Mouse (Mus musculus) mouse trophoblast stem cell (cell line): ENCODE results near the gene Kmt5c.

ENCODE experiments used
- in situ Hi-C, 2 experiments: fragments of 300-500 bp; cut with MseI, MboI; formaldehyde crosslinking; loops; 2 replicates in 1 of 2; 3 replicates in 1 of 2; pipeline ENCODE4 v1.15.1; 2025

The Kmt5c gene

GRCm38 (mm10) chr7:4739544-4740275 lies at the start of gene Kmt5c:
Gene Kmt5c (plus strand): TSS chr7:4740115.
- in situ Hi-C loops: no loop called here

GRCm38 (mm10) chr7:4690387-4690786 lies 49.5 kb upstream of the Kmt5c start, which contains the start of gene Brsk1:
Gene Brsk1 (plus strand): TSS chr7:4690604.
- in situ Hi-C loops: no loop called here

DNA sequence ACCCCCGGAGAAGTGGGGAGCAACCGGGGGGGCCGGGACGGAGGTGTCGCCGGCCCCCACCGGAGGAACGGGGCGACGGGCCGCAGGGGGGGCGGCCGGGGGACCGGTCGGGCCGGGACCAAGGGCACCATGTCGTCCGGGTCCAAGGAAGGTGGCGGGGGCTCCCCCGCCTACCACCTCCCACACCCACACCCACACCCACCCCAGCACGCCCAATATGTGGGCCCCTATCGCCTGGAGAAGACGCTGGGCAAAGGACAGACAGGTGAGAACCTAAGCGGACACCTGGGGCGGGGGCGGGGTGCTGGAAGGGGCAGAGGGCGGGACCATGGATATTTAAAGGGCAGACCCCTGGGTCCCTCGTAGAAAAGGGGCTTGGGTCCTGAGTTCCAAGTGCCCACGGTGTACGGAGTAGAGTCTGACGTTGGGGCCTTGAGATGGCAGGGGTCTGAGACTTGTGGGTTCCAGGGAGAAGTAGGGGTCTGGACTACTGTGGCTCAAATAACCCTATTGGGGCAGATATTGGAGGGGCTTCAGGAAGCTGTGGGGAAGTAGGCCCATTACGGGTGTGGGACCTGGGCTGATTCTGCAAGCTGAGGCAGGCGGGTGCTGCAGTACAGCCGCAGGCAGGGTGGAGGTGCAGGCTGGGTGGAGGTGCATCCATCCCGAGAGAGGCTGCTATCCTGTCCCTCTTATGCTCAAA lies 48.8 kb upstream of the Kmt5c start:
- in situ Hi-C loops: no loop called here

- in situ Hi-C loops: no loop called here
Observed at GRCm38 (mm10) chr7:4693004-4693403, 46.9 kb upstream of the Kmt5c start.

GRCm38 (mm10) chr7:4702334-4702733 lies 37.6 kb upstream of the Kmt5c start:
- in situ Hi-C loops: no loop called here

- in situ Hi-C loops: no loop called here
Observed at GRCm38 (mm10) chr7:4703195-4703594, 36.7 kb upstream of the Kmt5c start.

DNA sequence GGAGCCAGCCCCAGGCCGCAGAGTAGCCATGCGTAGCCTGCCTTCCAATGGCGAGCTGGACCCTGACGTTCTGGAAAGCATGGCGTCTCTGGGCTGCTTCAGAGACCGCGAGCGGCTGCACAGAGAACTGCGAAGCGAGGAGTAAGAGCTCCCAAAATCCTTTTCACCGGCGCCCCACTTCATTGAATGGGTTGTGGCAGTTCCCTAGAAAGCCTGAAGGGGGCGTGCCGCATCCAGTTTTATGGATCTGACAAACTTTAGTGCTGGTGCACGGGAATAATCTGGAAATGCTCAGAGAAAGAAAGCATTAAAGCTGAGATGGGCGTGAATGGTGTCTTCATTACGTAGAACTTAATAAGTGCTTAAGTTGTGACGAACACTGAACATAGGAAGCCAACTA lies 34.8 kb upstream of the Kmt5c start:
- in situ Hi-C loops: no loop called here

DNA sequence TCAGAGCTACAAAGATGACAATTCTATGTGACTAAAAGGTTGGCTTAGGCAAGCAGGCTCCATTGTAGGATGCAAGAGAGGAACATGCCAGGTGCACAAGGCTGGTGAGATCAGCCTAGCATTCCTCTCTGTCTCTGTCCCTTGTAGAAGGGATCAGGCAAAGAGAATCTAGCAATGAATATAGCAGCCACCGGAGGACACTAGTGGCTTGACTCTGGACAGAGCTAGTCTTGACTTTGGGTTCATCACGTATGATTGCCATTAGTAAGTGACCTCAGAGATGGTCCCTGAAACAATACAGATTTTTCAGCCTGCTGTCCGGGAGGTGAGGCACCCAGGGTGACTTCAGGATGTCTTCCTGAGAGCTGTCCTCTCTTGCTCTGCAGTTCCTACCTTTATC lies 27.3 kb upstream of the Kmt5c start:
- in situ Hi-C loops: no loop called here

- in situ Hi-C loops: no loop called here
Observed at GRCm38 (mm10) chr7:4716955-4717354, 23.0 kb upstream of the Kmt5c start.

GRCm38 (mm10) chr7:4719276-4719675 lies 20.6 kb upstream of the Kmt5c start:
- in situ Hi-C loops: no loop called here

GRCm38 (mm10) chr7:4723508-4723907 lies 16.4 kb upstream of the Kmt5c start:
- in situ Hi-C loops: no loop called here

DNA sequence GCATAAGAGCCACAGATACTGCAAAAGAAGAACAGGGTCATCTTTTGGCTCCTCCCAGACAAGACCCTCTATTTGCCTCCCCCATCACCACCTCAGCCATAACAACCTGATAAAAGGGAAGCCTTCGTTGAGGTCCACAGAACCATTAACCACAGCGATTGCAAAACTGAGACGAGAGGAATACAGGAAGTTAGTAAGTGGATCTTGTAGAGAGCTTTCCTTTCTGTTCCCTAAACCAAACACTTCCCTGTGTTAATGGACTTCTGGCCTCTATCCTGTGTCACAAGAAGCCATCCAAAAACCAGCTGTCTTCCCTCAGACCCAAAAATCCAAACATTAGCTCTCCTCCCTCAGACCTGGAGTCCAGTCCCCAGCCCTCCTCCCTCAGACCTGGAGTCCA lies 15.6 kb upstream of the Kmt5c start:
- in situ Hi-C loops: no loop called here

- in situ Hi-C loops: no loop called here
Observed at GRCm38 (mm10) chr7:4725169-4725568, 14.7 kb upstream of the Kmt5c start, which contains the start of gene Tmem150b. Gene Tmem150b (minus strand): TSS chr7:4725249.

GRCm38 (mm10) chr7:4731090-4731489 lies 8.8 kb upstream of the Kmt5c start:
- in situ Hi-C loops: no loop called here

GRCm38 (mm10) chr7:4732968-4733392 lies 6.9 kb upstream of the Kmt5c start:
- in situ Hi-C loops: no loop called here

DNA sequence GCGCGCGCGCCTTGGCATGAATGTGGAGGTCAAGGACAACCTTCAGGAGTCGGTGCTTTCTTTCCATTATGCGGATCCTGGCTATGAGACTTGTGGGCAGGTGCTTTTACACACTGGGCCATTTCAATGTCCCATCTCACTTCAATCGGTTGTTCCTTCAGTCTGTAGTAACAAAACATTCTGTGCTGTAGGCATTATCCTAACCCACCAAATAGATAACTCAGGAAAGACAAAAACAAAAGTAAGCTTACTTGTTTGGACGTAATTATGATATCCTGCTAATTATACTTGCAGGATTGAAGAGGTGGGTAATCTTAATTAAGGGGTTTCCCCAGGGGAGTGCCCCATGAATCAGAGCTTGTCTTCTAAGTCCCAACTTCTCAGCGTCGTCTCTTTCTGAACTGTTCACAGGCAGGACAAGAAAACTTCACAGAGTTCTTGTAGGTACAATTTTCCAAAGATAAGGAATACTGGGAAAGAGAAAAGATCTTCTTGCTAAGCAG lies 823 bp upstream of the Kmt5c start:
- in situ Hi-C loops: no loop called here

DNA sequence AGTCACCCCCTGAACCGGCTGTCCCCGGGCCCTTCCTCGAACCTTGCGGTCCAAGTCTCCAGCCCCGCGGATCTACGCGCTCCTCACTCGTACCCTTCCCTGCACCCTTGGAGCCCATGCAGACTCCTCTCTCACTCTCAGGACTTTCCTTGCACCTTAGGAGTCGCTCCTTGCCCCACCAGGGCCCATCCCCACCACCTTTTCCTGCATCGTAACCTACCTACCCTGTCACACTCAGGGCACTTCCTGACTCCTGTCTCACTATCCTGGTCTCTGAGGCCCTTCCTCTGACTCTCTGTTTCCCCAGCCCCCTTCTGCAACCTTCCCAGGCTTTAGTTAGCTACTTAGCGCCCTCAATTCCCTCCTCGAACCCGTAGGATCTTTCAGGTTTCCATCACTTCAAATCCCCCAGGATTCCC lies 403 bp downstream of the Kmt5c start:
- in situ Hi-C loops: no loop called here

DNA sequence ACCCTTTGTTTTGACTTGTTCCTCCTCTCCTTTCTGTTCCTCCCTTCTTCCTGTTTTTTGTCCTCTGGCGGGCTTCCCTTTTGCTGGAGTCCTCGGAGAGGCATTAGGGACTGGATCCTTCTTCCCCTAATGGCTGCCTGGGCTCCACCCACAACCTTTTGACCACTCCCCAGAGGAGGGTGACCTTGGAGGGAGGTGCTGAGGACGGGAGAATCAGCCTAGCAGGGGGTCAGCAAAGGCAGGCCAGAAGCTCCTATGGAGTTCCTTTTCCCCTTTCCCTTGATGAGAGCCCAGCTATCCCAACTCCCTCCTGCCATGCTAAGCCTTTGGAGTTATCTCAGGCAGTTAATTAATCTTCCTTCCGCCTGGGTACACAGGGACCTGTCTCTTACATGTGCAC lies 1.2 kb downstream of the Kmt5c start:
- in situ Hi-C loops: no loop called here

DNA sequence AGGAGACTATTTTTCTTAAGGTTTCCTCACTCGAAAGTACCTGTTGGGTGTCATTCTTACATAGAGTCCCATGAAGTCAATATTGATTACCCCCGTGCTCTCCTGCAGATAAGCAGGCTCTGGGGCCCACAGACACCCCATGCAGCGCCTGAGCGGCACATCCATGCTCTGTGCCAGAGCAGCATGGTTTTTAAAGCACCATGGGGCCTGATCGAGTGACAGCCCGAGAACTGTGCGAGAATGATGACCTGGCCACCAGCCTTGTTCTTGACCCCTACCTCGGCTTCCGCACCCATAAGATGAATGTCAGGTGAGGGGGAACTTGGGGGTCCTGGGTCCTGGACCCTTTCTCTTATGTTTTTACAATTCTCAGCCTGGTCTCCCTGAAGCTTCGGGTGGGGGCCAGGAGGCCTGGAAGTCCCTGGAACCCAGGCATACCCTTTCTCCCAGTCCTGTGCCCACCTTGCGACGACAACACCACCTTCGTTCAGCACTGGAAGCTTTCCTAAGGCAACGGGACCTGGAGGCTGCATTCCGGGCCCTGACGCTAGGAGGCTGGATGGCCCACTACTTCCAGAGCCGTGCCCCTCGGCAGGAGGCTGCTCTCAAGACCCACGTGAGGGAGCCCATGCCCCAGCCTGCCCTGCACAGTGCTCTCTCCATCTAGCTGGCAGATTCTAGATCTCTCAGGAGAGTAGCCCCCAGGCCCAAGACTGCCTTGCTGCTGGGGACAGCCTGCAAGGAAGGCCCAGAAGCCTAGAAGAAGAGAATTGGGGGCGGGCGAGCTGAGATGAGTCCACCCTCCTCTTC lies 2.0 kb downstream of the Kmt5c start:
- in situ Hi-C loops: no loop called here

DNA sequence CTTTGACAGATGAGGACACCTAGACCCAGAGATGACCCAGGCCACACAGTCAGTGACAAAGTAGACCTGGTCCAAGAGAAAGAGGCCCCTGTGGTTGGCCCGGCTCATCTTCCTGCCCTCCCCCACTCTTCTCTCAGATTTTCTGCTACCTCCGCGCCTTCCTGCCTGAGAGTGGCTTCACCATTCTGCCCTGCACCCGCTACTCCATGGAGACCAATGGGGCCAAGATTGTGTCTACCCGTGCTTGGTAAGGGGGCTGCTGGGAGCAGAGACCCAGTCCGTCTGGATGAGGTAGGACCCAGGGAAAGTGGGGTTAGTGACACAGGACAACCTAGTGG lies 2.5 kb downstream of the Kmt5c start:
- in situ Hi-C loops: no loop called here

GRCm38 (mm10) chr7:4743354-4743753 lies 3.4 kb downstream of the Kmt5c start:
- in situ Hi-C loops: no loop called here

DNA sequence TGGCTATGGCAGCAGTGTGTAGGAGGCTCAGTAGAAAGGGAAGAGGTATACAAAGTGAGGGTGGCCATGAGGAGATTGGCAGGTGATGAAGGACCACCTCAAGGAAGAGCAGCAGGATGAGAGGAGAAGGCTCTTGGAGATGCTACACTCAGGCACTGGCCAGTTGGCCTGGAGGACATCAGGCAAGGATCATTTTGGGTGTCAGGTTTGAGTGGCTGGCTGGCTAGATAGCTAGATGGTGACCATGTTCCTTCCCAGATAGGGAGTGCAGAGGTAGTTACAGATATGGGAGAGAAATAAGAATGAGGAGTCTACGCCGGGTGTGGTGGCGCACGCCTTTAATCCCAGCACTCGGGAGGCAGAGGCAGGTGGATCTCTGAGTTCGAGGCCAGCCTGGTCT lies 5.0 kb downstream of the Kmt5c start:
- in situ Hi-C loops: no loop called here
